10 mouse cellular contexts compared by ENCODE assay signal in the genomic region with DNA sequence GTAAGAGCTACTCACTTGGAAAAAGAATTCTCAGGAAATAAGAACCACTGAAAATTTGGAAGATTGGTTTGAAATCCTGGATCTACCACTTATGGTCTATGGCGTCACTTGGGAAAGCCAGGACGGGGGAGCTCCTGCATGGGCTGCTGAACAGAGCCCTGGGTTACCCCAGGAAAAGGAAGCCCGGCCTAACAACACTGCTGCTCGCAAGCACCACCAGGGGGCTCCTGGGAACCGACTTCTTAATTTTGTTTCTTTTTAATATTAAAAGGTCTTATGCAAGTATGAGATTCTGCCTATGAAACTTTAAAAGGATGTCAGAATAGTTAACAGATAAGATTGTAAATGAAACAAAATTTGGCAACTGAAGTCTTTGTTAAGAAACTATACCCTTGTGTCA. TPM values are rescaled to one million over a fixed set of nuclear protein-coding genes. Genes with fewer than 3 reads are reported as not detected.
DNase-seq lines count a peak whose midpoint lies in the region; ATAC-seq and TF ChIP-seq lines count a peak whose summit lies in the region.
"Had no signal": no experiment of that assay in that cellular context is flagged by ENCODE, and none has a peak within 500 bp of the region (broad histone marks: within the 10 kb centered on the region; RNA-seq: fewer than 3 reads in every experiment).

No protein-coding gene starts in this region.

- in situ Hi-C loops in CH12.LX (cut with MboI; ENCODE audit: low pct_ligation_motif_present, low pct_unique_long_range_greater_than_20kb, low sequenced_read_pairs): no loop called here

- no peak for TF ChIP-seq POLR2A in CH12.LX (IDR thresholded peaks at IDR 0.05; ENCODE audit: low read depth, low read length)
- TF ChIP-seq POLR2A in cortical plate, adult 2 months (IDR thresholded peaks at IDR 0.05; ENCODE audit: extremely low read depth, insufficient read depth, low read length): no peak
- TF ChIP-seq POLR2A in kidney, adult 2 months (IDR thresholded peaks at IDR 0.05; ENCODE audit: low read depth, low read length): no peak

- DNase-seq in heart, embryonic 10.5 days (ENCODE audit: low spot score): peak; percentile 43
- DNase-seq in lung, postnatal 0 days (ENCODE audit: low spot score): peak; percentile 6
- DNase-seq in lung, postnatal 25 days (ENCODE audit: low spot score): no peak
- no peak for DNase-seq in CH12.LX (ENCODE audit: extremely low read depth)
- DNase-seq in adrenal gland, postnatal 14 days: no peak
- DNase-seq in kidney, adult 2 months: no peak
- DNase-seq: adrenal gland, postnatal 25 days; gastrocnemius, postnatal 14 days had no signal

- no peaks in the 10 kb centered on the region for H3K79me2 ChIP-seq in CH12.LX (replicated peaks; ENCODE audit: control insufficient read depth, extremely low read depth, insufficient read depth, poor library complexity, severe bottlenecking)

- H3K9me3 ChIP-seq in heart, embryonic 10.5 days: no peaks in the 10 kb centered on the region
- H3K9me3 ChIP-seq in heart, embryonic 11.5 days (replicated peaks; ENCODE audit: control insufficient read depth, low read length): no peaks in the 10 kb centered on the region
- H3K9me3 ChIP-seq in lung, postnatal 0 days (ENCODE audit: low read length): no peaks in the 10 kb centered on the region
- no peaks in the 10 kb centered on the region for H3K9me3 ChIP-seq in CH12.LX (replicated peaks; ENCODE audit: low read length)

- TF ChIP-seq RAD21 in CH12.LX (IDR thresholded peaks at IDR 0.05; ENCODE audit: low read depth, low read length): no peak; the same call in 1 of the 2 replicates

- dilution Hi-C loops in CH12.LX (cut with MboI; ENCODE audit: extremely low pct_ligation_motif_present, extremely low pct_unique_long_range_greater_than_20kb, low sequenced_read_pairs): no loop called here

- H3K4me3 ChIP-seq in heart, embryonic 10.5 days: no peak overlapping the region
- no peak overlapping the region for H3K4me3 ChIP-seq in heart, embryonic 11.5 days (ENCODE audit: low read depth, low read length)
- H3K4me3 ChIP-seq in lung, postnatal 0 days (ENCODE audit: low read depth, low read length): no peak overlapping the region
- H3K4me3 ChIP-seq in CH12.LX (replicated peaks in 1 of 3; ENCODE audit: low read depth in 2 of 3, low read length in 2 of 3, poor library complexity in 1 of 3): no peak overlapping the region
- no peak overlapping the region for H3K4me3 ChIP-seq in cortical plate, adult 2 months (ENCODE audit: insufficient read depth, low read length)
- H3K4me3 ChIP-seq in kidney, adult 2 months (ENCODE audit: insufficient read depth, low read depth, low read length): no peak overlapping the region

- H3K4me2 ChIP-seq in heart, embryonic 11.5 days: no peak overlapping the region
- H3K4me2 ChIP-seq in lung, postnatal 0 days (replicated peaks; ENCODE audit: low read depth, low read length): no peak overlapping the region
- no peak overlapping the region for H3K4me2 ChIP-seq in CH12.LX (ENCODE audit: insufficient read depth, low read depth, poor library complexity, severe bottlenecking)

- H3K27me3 ChIP-seq in heart, embryonic 10.5 days (ENCODE audit: insufficient read depth, poor library complexity, severe bottlenecking): no peaks in the 10 kb centered on the region
- no peaks in the 10 kb centered on the region for H3K27me3 ChIP-seq in heart, embryonic 11.5 days (ENCODE audit: control insufficient read depth, insufficient read depth, low read length)
- H3K27me3 ChIP-seq in lung, postnatal 0 days (replicated peaks; ENCODE audit: insufficient read depth, low read length): no peaks in the 10 kb centered on the region
- no peaks in the 10 kb centered on the region for H3K27me3 ChIP-seq in CH12.LX (replicated peaks)
- no peaks in the 10 kb centered on the region for H3K27me3 ChIP-seq in kidney, adult 2 months (replicated peaks; ENCODE audit: control insufficient read depth, insufficient read depth, low read length)

- peaks cover 79% of the 10 kb centered on the region for H3K36me3 ChIP-seq in heart, embryonic 10.5 days
- H3K36me3 ChIP-seq in heart, embryonic 11.5 days (ENCODE audit: control insufficient read depth, insufficient read depth, low read length): peaks cover 9% of the 10 kb centered on the region
- peaks cover 24% of the 10 kb centered on the region for H3K36me3 ChIP-seq in lung, postnatal 0 days (ENCODE audit: insufficient read depth, low read length)
- H3K36me3 ChIP-seq in CH12.LX (replicated peaks in 1 of 2; ENCODE audit: control insufficient read depth in 1 of 2, insufficient read depth in 1 of 2, low read length in 1 of 2): peaks cover 57 to 75% of the 10 kb centered on the region in 2 experiments
- H3K36me3 ChIP-seq in kidney, adult 2 months (ENCODE audit: control insufficient read depth, insufficient read depth, low read length): peaks cover 8% of the 10 kb centered on the region

- H3K9ac ChIP-seq in heart, embryonic 11.5 days (ENCODE audit: low read depth, low read length): no peak overlapping the region
- no peak overlapping the region for H3K9ac ChIP-seq in lung, postnatal 0 days (replicated peaks; ENCODE audit: low read depth)
- no peak overlapping the region for H3K9ac ChIP-seq in CH12.LX (ENCODE audit: insufficient read depth, low read depth)

- ATAC-seq in heart, embryonic 11.5 days (replicated peaks; ENCODE audit: insufficient number of reproducible peaks, low FRiP score, low TSS enrichment): no peak
- no peak for ATAC-seq in lung, postnatal 0 days

- H3K4me1 ChIP-seq in heart, embryonic 10.5 days: peaks cover 9% of the 10 kb centered on the region
- no peaks in the 10 kb centered on the region for H3K4me1 ChIP-seq in heart, embryonic 11.5 days (ENCODE audit: control insufficient read depth, insufficient read depth, low read length)
- H3K4me1 ChIP-seq in lung, postnatal 0 days (ENCODE audit: insufficient read depth, low read depth, low read length): no peaks in the 10 kb centered on the region
- H3K4me1 ChIP-seq in CH12.LX (ENCODE audit: control insufficient read depth in 1 of 2, insufficient read depth in 2 of 2): no peaks in the 10 kb centered on the region
- H3K4me1 ChIP-seq in cortical plate, adult 2 months (ENCODE audit: control insufficient read depth, insufficient read depth, low read length): no peaks in the 10 kb centered on the region
- no peaks in the 10 kb centered on the region for H3K4me1 ChIP-seq in kidney, adult 2 months (ENCODE audit: control insufficient read depth, insufficient read depth, low read length)

- TF ChIP-seq CTCF in lung, postnatal 0 days (IDR thresholded peaks at IDR 0.05): peak; percentile 44
- peak in 1 of 2 experiments; percentile 43; a peak in 2 of 4 replicates for TF ChIP-seq CTCF in CH12.LX (conservative IDR thresholded peaks at IDR 0.05 in 1 of 2, IDR thresholded peaks at IDR 0.05 in 1 of 2; ENCODE audit: low read depth in 2 of 2, low read length in 2 of 2)
- TF ChIP-seq CTCF in cortical plate, adult 2 months (IDR thresholded peaks at IDR 0.05; ENCODE audit: extremely low read depth, insufficient read depth, low read length): peak; percentile 23; the same call in 1 of the 2 replicates
- no peak for TF ChIP-seq CTCF in kidney, adult 2 months (conservative IDR thresholded peaks at IDR 0.05; ENCODE audit: insufficient read depth, insufficient read length, low read depth, low read length)

- H3K27ac ChIP-seq in heart, embryonic 10.5 days: no peak overlapping the region
- no peak overlapping the region for H3K27ac ChIP-seq in heart, embryonic 11.5 days (ENCODE audit: low read depth, low read length)
- no peak overlapping the region for H3K27ac ChIP-seq in lung, postnatal 0 days (ENCODE audit: low read length)
- no peak overlapping the region for H3K27ac ChIP-seq in CH12.LX (ENCODE audit: insufficient read depth, low read depth)
- H3K27ac ChIP-seq in cortical plate, adult 2 months (ENCODE audit: insufficient read depth, low read length): no peak overlapping the region
- H3K27ac ChIP-seq in kidney, adult 2 months (ENCODE audit: insufficient read depth, low read depth, low read length): no peak overlapping the region

- WGBS in heart, embryonic 10.5 days: 65% methylated on average over 5 of the region's 5 CpGs
- WGBS in heart, embryonic 11.5 days (ENCODE audit: insufficient replicate concordance): 70% methylated on average over 5 of the region's 5 CpGs
- WGBS in lung, postnatal 0 days: 72% methylated on average over 5 of the region's 5 CpGs
- 74% methylated on average over 5 of the region's 5 CpGs for WGBS in kidney, adult 2 months

- no peak for TF ChIP-seq EP300 in lung, postnatal 0 days (IDR thresholded peaks at IDR 0.05)
- TF ChIP-seq EP300 in CH12.LX (IDR thresholded peaks at IDR 0.05; ENCODE audit: low read length): no peak

TF ChIP-seq in CH12.LX, 34 proteins besides CTCF, POLR2A, EP300 and RAD21:
- peak; percentile 28; the same call in 1 of the 2 replicates for TF ChIP-seq SMC3 (IDR thresholded peaks at IDR 0.05; ENCODE audit: low read depth, low read length)
- TF ChIP-seq MYC (IDR thresholded peaks at IDR 0.05; ENCODE audit: low read depth, low read length): no peak
- no peak for TF ChIP-seq HCFC1 (IDR thresholded peaks at IDR 0.05; ENCODE audit: low read depth, low read length)

RNA-seq across cellular contexts. Expression of a gene that starts 22.4 kb away (rescaled TPM):
- polyA plus RNA-seq in heart, embryonic 10.5 days (2016; fragmentation: Nextera tagmentation; extraction: Ambion mirVana): 45.0 and 57.7 TPM in 2 replicates
- 59.0 and 66.0 TPM in 2 replicates for polyA plus RNA-seq in heart, embryonic 11.5 days (2014; fragmentation: Nextera tagmentation; extraction: Ambion mirVana)
- 33.2 and 36.9 TPM in 2 replicates for polyA plus RNA-seq in lung, postnatal 0 days (2015; fragmentation: Nextera tagmentation; extraction: Ambion mirVana)
- total RNA-seq in CH12.LX (2012; rRNA removed) (17.7 and 18.4 TPM in 2 replicates), CH12.LX (2014; rRNA removed) (25.5 and 25.8 TPM in 2 replicates)
- 15.6 and 15.9 TPM in 2 replicates for polyA plus RNA-seq in CH12.LX (2012; ENCODE audit: insufficient read length, low read depth)
- polyA plus RNA-seq in cortical plate, adult 2 months (2012; rRNA removed): 38.8 and 41.0 TPM in 2 replicates
- total RNA-seq in adrenal gland, postnatal 14 days (2021): 31.7 and 31.9 TPM in 2 replicates
- polyA plus RNA-seq in kidney, adult 2 months (2012; rRNA removed): 21.5 and 22.2 TPM in 2 replicates

RNA-seq across cellular contexts. Expression of a gene that starts 46.7 kb away (rescaled TPM):
- polyA plus RNA-seq in heart, embryonic 10.5 days (2016; fragmentation: Nextera tagmentation; extraction: Ambion mirVana): 50.8 and 65.4 TPM in 2 replicates
- polyA plus RNA-seq in heart, embryonic 11.5 days (2014; fragmentation: Nextera tagmentation; extraction: Ambion mirVana): 64.5 and 85.7 TPM in 2 replicates
- 158 and 178 TPM in 2 replicates for polyA plus RNA-seq in lung, postnatal 0 days (2015; fragmentation: Nextera tagmentation; extraction: Ambion mirVana)
- not detected in 2 replicates for total RNA-seq in CH12.LX (2012; rRNA removed)
- not detected in 2 replicates for total RNA-seq in CH12.LX (2014; rRNA removed)
- polyA plus RNA-seq in CH12.LX (2012; ENCODE audit: insufficient read length, low read depth): not detected in 2 replicates
- 33.6 and 35.1 TPM in 2 replicates for polyA plus RNA-seq in cortical plate, adult 2 months (2012; rRNA removed)
- 24.5 and 26.0 TPM in 2 replicates for total RNA-seq in adrenal gland, postnatal 14 days (2021)
- polyA plus RNA-seq in kidney, adult 2 months (2012; rRNA removed): 43.7 and 47.7 TPM in 2 replicates

Comparison
In these comparisons a context has a peak if more than half of its experiments do, and no peak if none do; other contexts are left out.
1. DNase-seq: peak in heart, embryonic 10.5 days (single experiment) and lung, postnatal 0 days (single experiment); none in lung, postnatal 25 days (single experiment), CH12.LX (single experiment), adrenal gland, postnatal 14 days (single experiment) and kidney, adult 2 months (single experiment).
2. RNA of a gene that starts 46.7 kb away (polyA plus RNA-seq): 158 to 178 TPM in lung, postnatal 0 days, 64.5 to 85.7 TPM in heart, embryonic 11.5 days, 50.8 to 65.4 TPM in heart, embryonic 10.5 days, 43.7 to 47.7 TPM in kidney, adult 2 months and 33.6 to 35.1 TPM in cortical plate, adult 2 months; not detected in CH12.LX; every median in the first group is over 10 times any median in the second.